Mouse (Mus musculus): ENCODE measurements around the gene Gfm1.

The Gfm1 gene

GRCm38 (mm10) chr3:67429999-67430380 lies at the start of gene Gfm1:
Gene Gfm1 (plus strand): TSS chr3:67430096.
- DNase-seq, result peak; percentile 92

GRCm38 (mm10) chr3:67429338-67429998 lies 428 bp upstream of the Gfm1 start:
- no peak for DNase-seq

- no peak for DNase-seq
These were observed 4.1 kb downstream of the Gfm1 start for GRCm38 (mm10) chr3:67434011-67434410.

- peak; percentile 8 for DNase-seq
These were observed 17.2 kb downstream of the Gfm1 start for GRCm38 (mm10) chr3:67447143-67447542.

GRCm38 (mm10) chr3:67449660-67450059 lies 19.8 kb downstream of the Gfm1 start:
- DNase-seq, result peak; percentile 42

GRCm38 (mm10) chr3:67450601-67451210 lies 20.8 kb downstream of the Gfm1 start:
- peak; percentile 77 for DNase-seq

GRCm38 (mm10) chr3:67459881-67460280 lies 30.0 kb downstream of the Gfm1 start:
- no peak for DNase-seq

- DNase-seq, result no peak
These were observed 32.1 kb downstream of the Gfm1 start for GRCm38 (mm10) chr3:67462015-67462414.

- DNase-seq, result peak; percentile 45
These were observed 32.7 kb downstream of the Gfm1 start for GRCm38 (mm10) chr3:67462578-67462977.

GRCm38 (mm10) chr3:67463001-67463400 lies 33.1 kb downstream of the Gfm1 start:
- peak; percentile 11 for DNase-seq

GRCm38 (mm10) chr3:67463450-67464372 lies 33.8 kb downstream of the Gfm1 start, which contains the start of gene Lxn:
Gene Lxn (minus strand): TSS chr3:67463926.
- peak; percentile 82 for DNase-seq

- no peak for DNase-seq
These were observed 36.7 kb downstream of the Gfm1 start for GRCm38 (mm10) chr3:67466576-67466975.

- no peak for DNase-seq
These were observed 37.4 kb downstream of the Gfm1 start for GRCm38 (mm10) chr3:67467281-67467680.

GRCm38 (mm10) chr3:67471408-67472127 lies 41.7 kb downstream of the Gfm1 start:
- DNase-seq, result no peak

- DNase-seq, result no peak
These were observed 43.5 kb downstream of the Gfm1 start for GRCm38 (mm10) chr3:67473438-67473837.

GRCm38 (mm10) chr3:67479806-67480205 lies 49.9 kb downstream of the Gfm1 start:
- DNase-seq, result no peak

- no peak for DNase-seq
These were observed 52.5 kb downstream of the Gfm1 start for GRCm38 (mm10) chr3:67482400-67482799.

GRCm38 (mm10) chr3:67485233-67485632 lies 55.3 kb downstream of the Gfm1 start:
- DNase-seq, result no peak

GRCm38 (mm10) chr3:67490156-67490555 lies 60.3 kb downstream of the Gfm1 start:
- DNase-seq, result no peak

GRCm38 (mm10) chr3:67492086-67492869 lies 62.4 kb downstream of the Gfm1 start:
- DNase-seq, result no peak

GRCm38 (mm10) chr3:67493132-67493531 lies 63.2 kb downstream of the Gfm1 start:
- no peak for DNase-seq

- no peak for DNase-seq
These were observed 66.4 kb downstream of the Gfm1 start for GRCm38 (mm10) chr3:67496310-67496709.
